Mouse (Mus musculus) liver, embryonic 13.5 days (tissue): ENCODE results near the gene Slc10a2. TPM values are rescaled to one million over a fixed set of nuclear protein-coding genes. Genes with fewer than 3 reads are reported as not detected.
"Not testable (repeated sequence)": the region's sequence is repeated elsewhere in the genome, so short reads cannot be mapped to it uniquely, and the experiment has no call there.

Experiments
- ATAC-seq: fragments of 200-750 bp; cut with Nextera tagmentation; 2 replicates; pipeline ENCODE4 v1.8.0; 2017; ENCODE audit warnings: low read depth, mild to moderate bottlenecking, moderate number of reproducible peaks, moderate library complexity
- DNase-seq: peaks from one replicate; pipeline ENCODE4 v3.0.0; 2022
- H3K27ac ChIP-seq: fragments of 300-500 bp; sonication (generic); 2 replicates; pipeline ENCODE4 v1.5.1; 2015; ENCODE audit warnings: moderate library complexity, mild to moderate bottlenecking, inconsistent platforms
- H3K27me3 ChIP-seq: fragments of 300-500 bp; sonication (generic); 2 replicates; pipeline ENCODE4 v1.6.1; 2015; ENCODE audit warnings: mild to moderate bottlenecking, inconsistent platforms
- H3K36me3 ChIP-seq: fragments of 300-500 bp; sonication (generic); 2 replicates; pipeline ENCODE4 v1.6.1; 2015; ENCODE audit warnings: mild to moderate bottlenecking, inconsistent platforms
- H3K4me1 ChIP-seq: fragments of 300-500 bp; sonication (generic); replicated peaks from 2 replicates; pipeline ENCODE4 v1.6.1; 2015; ENCODE audit warnings: inconsistent platforms
- H3K4me2 ChIP-seq: fragments of 300-500 bp; sonication (generic); 2 replicates; pipeline ENCODE4 v1.6.1; 2015; ENCODE audit warnings: inconsistent platforms, mild to moderate bottlenecking, moderate library complexity
- H3K4me3 ChIP-seq: fragments of 300-500 bp; sonication (generic); replicated peaks from 2 replicates; pipeline ENCODE4 v1.5.1; 2015; ENCODE audit warnings: mild to moderate bottlenecking, inconsistent platforms
- H3K9ac ChIP-seq: fragments of 300-500 bp; sonication (generic); 2 replicates; pipeline ENCODE4 v1.6.1; 2015; ENCODE audit warnings: mild to moderate bottlenecking, inconsistent platforms
- H3K9me3 ChIP-seq: fragments of 300-500 bp; sonication (generic); replicated peaks from 2 replicates; pipeline ENCODE4 v1.6.1; 2016; ENCODE audit warnings: inconsistent platforms
- WGBS: fragments of 180-500 bp; shearing (Covaris S2); methylation state at CpG from one replicate; pipeline ENCODE4 v1.1.7; 2015; ENCODE audit not compliant: insufficient replicate concordance; 5-methylcytosine and 5-hydroxymethylcytosine counted together
- polyA plus RNA-seq: library from polyadenylated mRNA; unstranded; fragments of >200 nt; fragmentation: Nextera tagmentation; extraction: Ambion mirVana; gene quantifications from 2 replicates; pipeline ENCODE4 v1.2.1, GENCODE M21; 2015

Slc10a2 gene
- not detected in 2 replicates for polyA plus RNA-seq

- DNase-seq (no peak), ATAC-seq (no peak)
- Histone ChIP-seq H3K36me3 (no peaks in the 10 kb centered on the region), H3K27me3 (no peaks in the 10 kb centered on the region), H3K4me2 (no peak within 1 kb of the TSS), H3K4me3 (no peak within 1 kb of the TSS), H3K9ac (no peak within 1 kb of the TSS), H3K9me3 (no peaks in the 10 kb centered on the region), H3K4me1 (no peaks in the 10 kb centered on the region), H3K27ac (no peak within 1 kb of the TSS)
- WGBS, result 36% methylated on average over 5 of the region's 5 CpGs
Measured at GRCm38 (mm10) chr8:5105186-5105585, at the start of gene Slc10a2. Gene Slc10a2 (minus strand): TSS chr8:5105351.

DNA sequence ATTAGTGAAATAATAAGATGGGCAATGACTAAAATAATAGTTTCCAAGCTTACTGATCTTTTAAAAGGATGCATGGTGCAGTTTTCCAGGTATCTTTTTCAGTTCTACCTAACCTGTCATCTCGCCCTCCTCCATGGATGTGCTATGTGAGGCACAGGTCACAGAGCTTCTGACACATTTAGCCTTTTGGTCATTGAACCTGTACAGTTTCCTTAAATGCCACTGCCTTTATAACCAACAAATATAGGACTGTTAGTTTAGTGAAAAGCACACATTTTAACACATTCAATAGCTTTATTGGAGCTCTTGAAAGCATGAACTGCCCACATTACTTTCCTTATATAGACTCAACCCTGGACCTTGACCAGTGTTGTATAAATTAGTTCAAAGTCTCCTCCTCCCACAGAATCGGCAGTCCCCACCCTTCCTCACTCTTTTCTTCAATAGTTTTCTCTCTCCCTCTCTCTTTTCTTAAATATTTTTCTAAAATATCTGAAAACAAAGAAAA is 24.2 kb upstream of the Slc10a2 start:
- Histone ChIP-seq H3K9ac (no peak overlapping the region), H3K4me3 (no peak overlapping the region), H3K36me3 (no peaks in the 10 kb centered on the region), H3K4me2 (no peak overlapping the region), H3K9me3 (no peaks in the 10 kb centered on the region), H3K27me3 (no peaks in the 10 kb centered on the region), H3K4me1 (no peaks in the 10 kb centered on the region), H3K27ac (no peak overlapping the region)
- no peak for ATAC-seq
- DNase-seq, result no peak
- 44% methylated on average over 2 of the region's 2 CpGs for WGBS

DNA sequence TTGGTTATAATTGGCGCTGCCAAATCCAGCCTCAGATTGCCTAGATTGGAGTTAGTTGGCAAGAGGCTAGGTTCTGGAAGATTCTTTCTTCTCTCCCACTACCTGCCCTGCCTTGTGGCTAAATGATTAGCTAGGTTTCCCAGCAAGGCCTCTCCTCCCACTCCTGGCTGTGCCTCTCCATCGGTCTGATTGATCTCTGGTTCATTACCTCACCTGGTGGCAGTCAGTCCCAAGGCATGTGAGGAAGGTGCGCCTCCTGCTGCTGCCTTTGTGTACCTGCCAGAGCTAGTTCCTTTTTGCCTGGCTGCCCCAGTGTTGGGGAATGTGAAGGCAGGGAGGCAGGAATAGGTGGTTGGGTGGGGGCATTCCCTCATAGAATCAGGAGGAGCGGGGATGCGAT is 1.7 kb upstream of the Slc10a2 start:
- DNase-seq, result no peak
- no peak overlapping the region for H3K4me2 ChIP-seq
- H3K27ac ChIP-seq, result no peak overlapping the region
- no peaks in the 10 kb centered on the region for H3K9me3 ChIP-seq
- H3K27me3 ChIP-seq, result no peaks in the 10 kb centered on the region
- H3K36me3 ChIP-seq, result no peaks in the 10 kb centered on the region
- H3K4me3 ChIP-seq, result no peak overlapping the region
- 50% methylated on average over 5 of the region's 5 CpGs for WGBS
- no peaks in the 10 kb centered on the region for H3K4me1 ChIP-seq
- H3K9ac ChIP-seq, result no peak overlapping the region
- no peak for ATAC-seq

GRCm38 (mm10) chr8:5095392-5095791 is 9.8 kb downstream of the Slc10a2 start:
- no peak for DNase-seq
- Histone ChIP-seq H3K27ac (no peak overlapping the region), H3K4me3 (no peak overlapping the region), H3K9me3 (no peaks in the 10 kb centered on the region), H3K9ac (no peak overlapping the region), H3K36me3 (no peaks in the 10 kb centered on the region), H3K27me3 (no peaks in the 10 kb centered on the region), H3K4me2 (no peak overlapping the region), H3K4me1 (no peaks in the 10 kb centered on the region)
- no peak for ATAC-seq
- 72% methylated on average over 4 of the region's 4 CpGs for WGBS

- H3K9ac ChIP-seq, H3K4me3 ChIP-seq, H3K27me3 ChIP-seq, H3K9me3 ChIP-seq, H3K4me1 ChIP-seq, H3K27ac ChIP-seq, DNase-seq, ATAC-seq, H3K4me2 ChIP-seq, H3K36me3 ChIP-seq: not testable (repeated sequence)
Measured at GRCm38 (mm10) chr8:5093991-5094390, 11.2 kb downstream of the Slc10a2 start.

- Histone ChIP-seq H3K9me3 (no peaks in the 10 kb centered on the region), H3K4me2 (no peak overlapping the region), H3K27me3 (no peaks in the 10 kb centered on the region), H3K27ac (no peak overlapping the region), H3K9ac (no peak overlapping the region), H3K4me3 (no peak overlapping the region), H3K36me3 (no peaks in the 10 kb centered on the region), H3K4me1 (no peaks in the 10 kb centered on the region)
- WGBS, result 66% methylated on average over 3 of the region's 3 CpGs
- no peak for DNase-seq
- no peak for ATAC-seq
Measured at GRCm38 (mm10) chr8:5073654-5074293, 31.4 kb downstream of the Slc10a2 start.

- H3K27ac ChIP-seq, result no peak overlapping the region
- ATAC-seq (no peak), DNase-seq (no peak)
- H3K9me3 ChIP-seq, result no peaks in the 10 kb centered on the region
- no peaks in the 10 kb centered on the region for H3K27me3 ChIP-seq
- H3K4me3 ChIP-seq, result no peak overlapping the region
- H3K9ac ChIP-seq, result no peak overlapping the region
- H3K4me2 ChIP-seq, result no peak overlapping the region
- no peaks in the 10 kb centered on the region for H3K36me3 ChIP-seq
- no peaks in the 10 kb centered on the region for H3K4me1 ChIP-seq
- WGBS, result 44% methylated on average over 1 of the region's 1 CpGs
Measured at GRCm38 (mm10) chr8:5058888-5059287, 46.3 kb downstream of the Slc10a2 start.

- not testable (repeated sequence) for H3K36me3 ChIP-seq, DNase-seq, H3K9me3 ChIP-seq, H3K4me3 ChIP-seq, H3K4me1 ChIP-seq, H3K27me3 ChIP-seq, H3K4me2 ChIP-seq, H3K9ac ChIP-seq, ATAC-seq, H3K27ac ChIP-seq
- WGBS, result 68% methylated on average over 6 of the region's 6 CpGs
Measured at GRCm38 (mm10) chr8:5044361-5044900, 60.7 kb downstream of the Slc10a2 start.

DNA sequence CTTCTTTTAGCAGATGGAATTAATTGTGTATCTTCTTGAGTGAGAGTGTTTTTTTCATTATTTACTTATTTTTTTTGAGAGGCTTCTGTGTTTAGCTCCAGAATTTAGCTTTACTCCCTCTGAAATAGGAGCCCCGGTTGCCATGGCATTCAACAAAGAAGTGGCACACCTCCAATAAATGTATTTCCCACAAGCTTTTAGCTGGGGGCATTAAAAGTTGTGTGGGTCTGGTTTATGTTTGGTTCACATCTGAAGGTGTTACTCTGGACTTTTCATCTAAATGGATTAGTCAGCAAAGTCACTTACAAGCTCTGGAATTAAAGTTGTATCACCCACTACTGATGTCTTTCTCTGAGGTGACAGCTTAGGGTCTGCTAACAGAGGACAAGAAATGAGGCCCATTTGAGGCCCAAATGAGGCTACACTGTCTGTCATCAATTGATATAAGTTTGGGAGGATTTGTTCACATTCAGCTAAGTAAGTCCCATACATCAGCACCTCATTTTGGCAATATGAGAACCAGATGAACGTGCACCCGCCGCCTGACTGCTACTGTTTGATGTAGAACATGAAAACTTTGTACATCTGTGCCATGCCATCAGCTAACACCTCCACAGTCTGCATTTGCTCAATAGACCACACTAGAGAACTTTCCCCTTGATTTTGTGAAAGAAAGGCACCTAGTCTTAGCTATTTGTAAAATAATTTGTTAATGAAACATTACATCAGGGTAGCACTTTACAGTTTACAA is 66.2 kb downstream of the Slc10a2 start:
- ATAC-seq, result no peak
- H3K9me3 ChIP-seq, result no peaks in the 10 kb centered on the region
- 65% methylated on average over 4 of the region's 4 CpGs for WGBS

More for the DNA sequence above, 66.2 kb downstream of the Slc10a2 start:
- Histone ChIP-seq H3K4me1 (no peaks in the 10 kb centered on the region), H3K4me3 (no peak overlapping the region), H3K4me2 (no peak overlapping the region), H3K27me3 (no peaks in the 10 kb centered on the region), H3K9ac (no peak overlapping the region), H3K27ac (no peak overlapping the region), H3K36me3 (no peaks in the 10 kb centered on the region)
- no peak for DNase-seq
